Mouse (Mus musculus): Measurements from ENCODE around the gene Mis12.
A peak's percentile ranks its signal among the peaks of the same experiment; 100 is the strongest.

Mis12 gene

DNA sequence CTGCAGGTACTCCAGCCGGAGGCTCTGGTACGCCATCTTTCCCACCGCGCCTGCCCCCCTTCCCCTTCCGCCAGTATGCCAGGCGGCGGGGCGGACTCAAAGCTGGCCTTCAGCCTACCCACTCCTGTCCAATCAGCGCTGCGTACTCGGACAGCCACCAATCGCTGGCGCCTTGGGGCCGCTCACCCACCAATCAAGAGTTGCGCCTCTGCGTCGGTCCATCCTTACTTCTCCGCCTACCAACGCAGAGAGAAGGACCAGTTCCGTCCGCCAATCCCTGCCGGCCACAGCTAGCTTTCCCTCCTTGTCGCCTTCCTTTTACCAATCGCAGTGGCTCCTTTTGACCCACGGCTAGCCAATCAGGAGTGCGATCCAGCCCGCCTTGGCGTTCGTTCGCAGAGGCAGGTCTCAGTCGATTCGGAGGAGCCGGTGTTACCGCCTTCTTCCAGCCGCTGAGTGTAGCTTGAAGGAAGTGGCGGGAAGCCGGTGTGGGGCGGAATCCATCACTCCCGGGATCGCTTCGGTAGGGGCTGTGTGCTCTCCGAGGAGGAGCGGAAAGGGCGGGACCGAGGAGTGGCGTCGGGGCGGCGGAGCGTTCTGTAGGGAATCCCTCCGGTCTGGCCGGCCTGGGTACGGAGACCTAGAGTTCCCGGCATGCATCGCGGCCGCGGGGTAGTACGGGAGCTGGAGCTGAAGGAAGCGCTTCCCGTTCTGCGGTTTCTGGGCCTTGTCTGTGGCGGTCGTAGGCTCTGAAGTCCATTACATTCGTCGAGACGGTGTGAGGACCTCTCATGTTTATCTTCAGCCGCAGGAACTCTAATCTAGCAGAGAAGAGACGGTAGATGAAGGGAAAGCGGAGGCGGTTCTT, at the start of gene Mis12, which contains the start of gene Derl2:
TSS of gene Mis12 (plus strand) at position 411 of the 868 bp plus-strand sequence.
TSS of gene Derl2 (minus strand) at position 641 of the 868 bp plus-strand sequence.
- peak; percentile 95 to 99 for DNase-seq (ENCODE audit: low spot score in 2 of 2)

DNA sequence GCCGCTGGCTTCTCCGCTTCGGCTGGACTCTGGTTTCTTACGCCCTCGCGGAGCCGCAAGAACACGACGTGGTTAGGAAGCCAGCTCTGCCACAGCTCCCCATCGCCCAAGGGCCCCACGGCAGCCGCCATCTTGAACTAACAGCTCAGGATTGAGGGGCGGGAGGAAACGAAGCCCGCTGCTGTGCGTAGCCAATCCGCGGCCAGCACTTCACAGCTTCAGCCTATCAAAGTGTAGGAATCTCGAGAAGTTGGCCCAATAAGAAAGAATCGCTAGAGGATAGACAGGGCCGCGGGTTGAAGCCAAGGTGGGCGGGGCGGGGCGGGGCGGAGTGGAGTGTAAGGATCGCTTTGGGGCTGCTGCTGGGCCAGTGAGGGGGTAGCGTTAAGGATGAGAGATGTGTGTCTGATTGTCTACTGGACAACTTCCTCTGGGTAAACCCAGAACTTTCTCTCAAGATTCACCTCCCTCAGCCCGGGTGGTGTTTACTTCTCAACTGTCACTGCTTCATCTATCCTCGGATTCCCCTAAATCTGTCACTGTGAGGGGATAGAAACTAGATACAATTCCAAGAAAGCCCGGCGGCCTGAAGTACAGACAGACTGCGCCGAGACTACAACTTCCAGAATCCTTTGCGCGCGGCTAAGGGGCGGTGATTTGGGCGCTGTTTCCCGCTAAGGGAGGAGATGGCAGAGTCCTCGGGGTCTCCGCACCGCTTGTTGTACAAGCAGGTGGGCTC, 49.4 kb upstream of the Mis12 start, which contains the start of the genes Nup88 and Rpain:
TSS of gene Nup88 (minus strand) at position 153 of the 739 bp plus-strand sequence.
TSS of gene Rpain (plus strand) at position 393 of the 739 bp plus-strand sequence.
- DNase-seq (ENCODE audit: low spot score in 2 of 2) = peak; percentile 88 to 91

DNA sequence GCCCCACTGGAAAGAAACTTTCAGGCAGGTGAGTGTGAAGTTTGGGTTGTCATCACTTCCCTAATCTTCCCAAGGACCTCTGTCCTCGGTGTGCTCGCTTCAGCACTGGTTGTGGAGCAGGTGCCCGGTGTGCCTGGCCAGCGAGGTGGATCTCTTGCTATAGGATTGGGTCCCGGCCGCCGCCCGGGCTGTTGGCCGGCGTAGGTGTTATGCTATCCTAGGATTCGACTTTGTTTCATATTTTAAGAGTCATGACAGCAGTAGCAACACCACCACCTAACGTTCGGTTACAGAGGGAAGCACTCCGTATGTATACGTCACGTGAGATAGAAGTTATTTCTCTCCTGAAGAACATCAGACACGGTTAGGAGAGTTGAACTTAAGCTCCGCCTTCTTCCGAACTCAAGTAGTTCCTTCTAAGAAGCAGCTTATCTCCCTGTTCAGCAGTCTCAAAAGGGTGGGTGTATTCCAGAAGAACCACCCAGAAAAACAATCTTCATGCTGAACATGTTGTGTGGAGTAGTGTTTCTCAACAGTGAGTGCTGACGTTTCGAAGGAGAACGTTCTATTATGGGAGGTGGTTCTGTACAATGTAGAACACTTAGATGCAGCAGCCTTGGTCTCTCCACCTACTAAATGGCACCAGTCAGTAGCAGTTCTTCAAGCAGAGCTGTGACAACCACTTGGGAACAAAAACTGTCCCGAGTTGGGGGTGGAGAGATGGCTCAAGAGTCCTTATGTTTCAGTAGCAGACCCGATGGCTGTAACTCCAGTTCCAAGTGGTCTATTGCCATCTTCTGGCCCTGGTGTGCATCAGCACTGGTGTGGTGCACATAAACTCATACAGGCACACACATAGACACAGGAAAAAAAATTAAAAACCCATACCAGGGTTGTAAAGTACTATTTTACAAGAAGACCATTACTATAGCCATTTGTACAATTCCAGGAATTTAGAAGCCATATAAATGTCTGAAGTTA, 48.6 kb upstream of the Mis12 start:
- DNase-seq (ENCODE audit: low spot score in 2 of 2) = no peak

DNA sequence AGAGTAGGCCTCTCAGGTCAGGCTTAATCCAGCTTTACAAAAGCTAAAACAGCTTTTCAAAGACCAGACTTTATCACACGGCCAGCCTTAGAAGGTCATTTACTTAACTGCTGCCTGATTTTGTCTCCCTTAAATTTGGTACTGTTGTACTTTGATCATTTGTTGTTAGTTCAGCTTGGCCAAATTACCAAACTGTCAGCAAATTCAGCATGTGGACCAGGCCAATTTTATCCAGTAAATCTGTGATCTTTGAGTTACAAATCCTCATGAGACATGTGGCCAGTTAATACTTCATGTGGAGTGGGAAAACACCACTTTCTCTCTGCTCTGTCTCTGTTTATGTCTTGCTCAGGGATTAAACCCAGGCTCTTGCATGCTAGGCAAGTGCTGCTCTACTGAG, 46.8 kb upstream of the Mis12 start:
- no peak for DNase-seq (ENCODE audit: low spot score in 2 of 2)

DNA sequence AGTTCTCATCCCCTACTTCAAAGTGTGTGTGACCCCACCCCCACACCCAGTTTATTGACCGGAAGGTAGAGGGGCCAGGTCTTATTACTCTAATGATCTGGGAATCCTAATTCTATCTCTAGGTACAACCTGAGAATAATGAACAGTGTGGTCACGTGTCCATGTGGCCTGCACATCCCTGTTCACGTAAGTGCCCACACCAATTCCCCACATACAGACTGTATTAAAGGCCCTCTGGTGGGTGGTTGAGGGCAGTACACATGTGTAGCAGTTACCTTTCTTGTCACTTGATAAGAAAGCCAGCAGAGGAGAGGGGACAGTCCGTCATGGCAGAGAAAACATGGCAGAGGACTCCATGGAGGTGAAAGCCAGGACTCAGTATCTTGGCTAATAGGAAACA, 45.5 kb upstream of the Mis12 start:
- no peak for DNase-seq (ENCODE audit: low spot score in 2 of 2)

DNA sequence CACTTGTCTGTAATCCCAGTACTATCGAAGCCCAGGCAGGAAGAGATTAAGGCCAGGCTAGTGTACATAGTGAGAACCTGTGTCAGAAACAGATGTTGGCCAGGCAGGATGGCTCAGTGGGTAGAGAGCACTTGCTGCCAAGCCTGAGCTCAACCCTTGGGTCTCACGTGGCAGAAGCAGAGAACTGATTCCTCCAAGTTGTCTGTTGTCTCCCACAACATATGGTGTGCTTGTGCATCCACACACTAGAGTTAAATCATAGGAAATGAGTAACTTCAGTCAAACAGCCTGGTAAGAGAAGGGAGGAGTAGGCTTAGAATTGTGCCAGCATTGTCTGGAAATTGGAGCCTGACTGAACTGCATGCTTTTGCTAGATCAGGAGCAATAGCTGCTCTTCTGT, 44.2 kb upstream of the Mis12 start:
- no peak for DNase-seq (ENCODE audit: low spot score in 2 of 2)

DNA sequence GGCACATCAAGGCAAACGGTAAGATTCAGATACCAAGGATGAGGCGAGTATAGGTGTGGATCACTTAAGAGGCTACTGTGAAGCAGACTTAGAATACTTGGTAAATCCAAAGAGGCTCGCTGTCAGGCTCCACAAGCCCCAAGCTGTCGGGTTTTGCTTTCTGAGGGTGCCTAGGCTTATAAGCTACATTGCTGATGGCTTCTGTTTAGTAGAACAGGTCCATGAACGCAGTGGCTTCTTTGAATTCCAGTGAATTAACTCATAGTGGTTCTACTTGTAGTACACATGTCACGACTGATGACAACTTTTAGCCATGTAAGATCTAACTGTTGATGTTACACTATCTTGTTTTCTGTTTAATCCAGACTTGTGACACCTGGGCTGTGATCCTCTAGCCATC, 42.1 kb upstream of the Mis12 start:
- no peak for DNase-seq (ENCODE audit: low spot score in 2 of 2)

DNA sequence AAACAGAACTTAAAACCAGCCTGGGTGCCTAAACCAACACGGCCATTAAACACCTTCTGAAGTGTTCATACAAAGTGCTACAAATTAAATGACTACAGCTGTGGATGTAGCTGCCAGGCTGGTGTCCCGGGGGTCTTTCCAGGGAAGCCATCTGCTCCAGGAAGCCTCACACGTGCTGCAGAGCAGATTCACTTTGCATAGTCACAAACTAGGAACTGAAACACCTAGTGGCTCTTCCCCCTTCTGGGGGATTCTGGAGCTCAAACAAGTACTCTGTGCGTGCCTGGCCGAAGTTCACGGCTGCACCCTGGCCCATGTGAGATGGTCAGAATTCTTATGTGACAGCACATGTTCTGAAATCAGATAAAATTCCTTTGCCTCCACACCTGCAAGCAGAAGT, 39.2 kb upstream of the Mis12 start:
- no peak for DNase-seq (ENCODE audit: low spot score in 2 of 2)

DNA sequence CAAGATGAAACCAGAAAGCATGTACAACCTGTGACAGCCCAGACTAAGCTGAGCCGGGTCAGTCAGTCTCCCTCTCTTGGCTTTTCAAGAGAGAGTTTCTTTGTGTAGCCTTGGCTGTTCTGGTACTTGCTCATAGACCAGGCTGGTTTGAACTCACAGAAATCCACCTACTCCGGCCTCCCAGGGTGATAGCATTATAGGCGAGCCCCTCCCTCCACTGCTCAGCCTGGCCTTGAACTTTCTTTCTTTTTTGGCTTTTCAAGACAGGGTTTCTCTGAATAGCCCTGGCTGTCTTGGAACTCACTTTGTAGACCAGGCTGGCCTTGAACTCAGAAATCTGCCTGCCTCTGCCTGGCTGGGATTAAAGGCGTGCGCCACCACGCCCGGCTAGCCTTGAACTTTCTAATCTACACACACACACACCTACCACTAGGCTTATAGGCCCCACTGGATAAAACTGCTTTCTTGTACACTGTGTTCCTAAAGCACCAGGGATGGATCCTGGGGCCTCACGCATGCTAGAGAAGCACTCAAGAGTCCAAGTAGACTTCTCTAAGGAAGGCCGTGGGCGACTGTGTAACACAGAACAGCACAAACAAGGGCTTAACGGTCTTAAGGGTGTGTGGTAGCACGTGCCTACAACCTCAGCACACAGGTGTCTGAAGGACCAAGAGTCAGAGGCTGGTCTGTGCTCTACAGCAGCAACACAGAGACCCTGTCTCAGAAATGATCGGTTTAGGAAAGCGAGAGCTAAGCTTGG, 38.5 kb upstream of the Mis12 start:
- no peak for DNase-seq (ENCODE audit: low spot score in 2 of 2)

DNA sequence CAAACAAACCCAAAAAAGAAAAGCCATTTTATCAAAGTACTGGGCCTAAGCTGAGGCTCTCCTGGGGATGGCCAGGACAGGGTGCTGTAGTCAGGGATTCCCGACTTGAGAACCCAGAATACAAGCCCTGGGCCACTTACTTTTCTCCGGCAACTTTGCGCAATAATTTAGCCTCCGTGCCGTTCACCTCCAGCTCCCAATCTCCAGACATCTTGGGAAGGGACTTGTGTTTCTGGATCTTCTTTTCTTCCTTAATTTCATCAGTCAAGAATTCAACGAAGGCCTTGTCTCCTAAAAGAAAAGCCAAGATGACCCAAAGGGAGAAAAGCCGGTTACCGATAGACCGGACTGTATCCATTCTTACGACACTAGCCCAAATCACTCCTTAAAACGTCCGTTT, 37.4 kb upstream of the Mis12 start:
- no peak for DNase-seq (ENCODE audit: low spot score in 2 of 2)

DNA sequence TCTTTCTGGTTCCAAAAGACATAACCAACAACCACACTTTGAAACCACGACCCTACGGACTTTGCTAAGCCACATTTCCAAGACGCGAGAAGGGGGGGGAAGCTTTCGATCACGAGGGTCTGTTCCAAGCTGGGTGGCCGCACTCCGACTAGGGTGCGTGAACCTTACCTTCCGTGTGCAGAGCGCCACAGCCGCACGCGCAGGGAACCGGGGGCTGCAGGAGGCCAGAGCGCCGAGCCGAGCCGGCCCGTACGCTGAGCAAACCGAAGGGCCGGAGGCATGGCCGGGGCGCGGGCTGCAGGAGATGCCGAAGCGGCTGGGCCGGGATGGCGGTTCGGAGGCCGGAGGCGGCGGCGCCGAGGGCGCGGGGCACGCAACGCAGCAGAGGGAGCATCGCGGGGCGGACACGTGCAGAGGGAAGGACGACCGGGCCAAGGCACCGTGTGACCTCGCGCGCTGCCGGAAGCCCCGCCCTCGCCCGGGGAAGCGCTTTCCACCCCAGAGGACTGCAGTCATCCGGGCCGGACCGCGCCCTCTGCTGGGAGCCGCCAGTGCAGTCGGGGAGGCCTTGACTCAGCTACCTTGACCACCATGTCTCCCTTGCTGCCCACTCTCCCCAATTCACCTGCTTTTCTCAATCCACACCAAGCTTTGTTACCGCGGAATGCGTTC, 36.7 kb upstream of the Mis12 start, which contains the start of gene C1qbp:
TSS of gene C1qbp (minus strand) at position 470 of the 672 bp plus-strand sequence.
- peak; percentile 84 to 96 for DNase-seq (ENCODE audit: low spot score in 2 of 2)

DNA sequence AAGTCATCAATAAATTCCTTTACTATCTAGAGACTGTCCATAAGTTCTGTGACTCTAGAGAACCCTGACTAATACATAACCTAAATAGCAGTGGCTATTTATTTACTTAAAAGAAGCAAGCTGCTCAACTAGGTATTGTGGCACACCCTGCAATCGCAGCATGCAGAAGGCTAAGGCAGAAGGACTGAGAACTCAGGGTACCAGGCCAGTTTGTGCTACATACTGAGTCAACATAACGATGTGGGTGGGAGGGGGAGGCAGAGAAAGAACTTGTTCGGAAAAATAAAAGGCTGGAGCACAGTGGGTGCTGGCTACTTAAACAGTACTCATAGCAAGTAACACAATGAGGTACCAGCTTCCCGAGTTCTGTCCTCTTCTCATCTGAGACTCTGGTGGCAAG, 18.2 kb upstream of the Mis12 start:
- DNase-seq (ENCODE audit: low spot score in 2 of 2) = no peak

DNA sequence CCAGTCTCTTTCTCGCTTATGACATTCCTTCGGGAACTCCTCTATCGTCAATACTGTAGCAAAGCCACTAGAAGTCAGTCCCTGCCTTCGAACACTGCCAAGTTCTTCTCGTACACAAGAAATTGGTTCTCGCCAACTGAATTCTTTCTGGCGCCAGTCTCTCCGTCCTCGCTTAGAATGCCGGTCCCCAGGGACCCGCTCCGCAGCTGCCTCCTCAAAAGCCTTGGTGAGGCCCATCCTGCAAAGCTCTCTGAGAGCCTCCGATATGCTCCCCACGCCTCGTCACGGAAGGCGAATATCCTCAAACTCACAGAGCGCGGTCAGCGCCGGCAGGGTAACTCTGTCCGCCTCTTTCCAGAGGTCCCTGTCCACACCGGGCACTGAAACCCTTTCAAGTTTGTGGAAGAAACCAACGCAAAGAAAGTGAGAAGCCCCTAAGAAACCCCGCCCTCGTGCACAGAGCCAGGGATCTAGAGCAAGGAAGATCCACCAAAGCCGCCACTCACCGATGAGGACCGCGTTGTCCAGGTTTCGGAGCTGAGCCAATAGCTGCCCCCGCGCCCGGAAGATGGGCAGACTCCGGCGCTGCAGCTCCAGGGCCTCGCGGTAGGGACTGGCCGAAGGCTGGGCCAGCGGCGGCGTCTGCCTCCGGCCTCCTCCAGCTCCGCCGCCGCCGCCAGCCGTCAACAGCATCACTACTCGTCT, 15.6 kb upstream of the Mis12 start:
- no peak for DNase-seq (ENCODE audit: low spot score in 2 of 2)

DNA sequence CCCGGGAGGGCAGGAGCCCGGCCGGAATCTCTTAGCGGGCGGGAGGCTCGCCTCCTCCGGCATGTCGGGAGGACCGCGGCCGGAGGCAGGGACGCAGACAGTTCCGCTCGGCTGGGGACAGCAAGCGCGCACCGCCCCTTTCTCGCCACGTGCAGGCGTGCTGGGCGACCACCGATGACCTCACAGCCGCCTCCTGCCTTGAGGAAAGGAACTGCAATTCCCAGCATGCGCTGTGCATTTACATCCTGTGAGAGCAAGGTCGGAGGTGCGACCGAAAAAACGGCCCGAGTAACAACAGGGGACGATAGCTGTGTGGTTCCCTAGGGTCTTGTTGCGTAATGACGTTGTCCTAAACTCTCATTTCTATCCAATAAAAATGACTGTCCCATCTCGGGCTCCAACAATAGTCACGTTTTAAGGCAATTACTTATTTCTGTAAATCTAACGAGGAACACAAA, 15.1 kb upstream of the Mis12 start, which contains the start of gene Dhx33:
TSS of gene Dhx33 (minus strand) at position 122 of the 458 bp plus-strand sequence.
- DNase-seq (ENCODE audit: low spot score in 2 of 2) = peak; percentile 88 to 91

DNA sequence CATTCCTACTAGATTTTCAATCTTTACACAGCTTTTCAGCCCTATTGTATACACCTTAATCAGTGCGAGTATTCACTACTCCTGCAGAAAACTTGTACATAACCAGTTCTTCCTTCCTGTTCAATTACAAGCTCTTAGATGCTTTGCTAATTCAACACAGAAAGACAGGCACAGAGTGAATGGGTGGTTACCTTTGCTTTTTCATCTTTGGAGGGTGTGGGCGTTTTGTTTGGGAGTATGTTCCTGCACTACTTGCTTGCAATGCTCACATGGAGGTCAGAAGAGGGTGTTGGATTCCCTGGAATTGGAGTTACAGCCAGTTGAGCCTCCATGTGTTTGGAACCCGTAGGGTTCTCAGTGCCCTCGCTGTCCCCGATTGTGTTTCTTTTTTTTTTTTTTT, 14.4 kb upstream of the Mis12 start:
- no peak for DNase-seq (ENCODE audit: low spot score in 2 of 2)

DNA sequence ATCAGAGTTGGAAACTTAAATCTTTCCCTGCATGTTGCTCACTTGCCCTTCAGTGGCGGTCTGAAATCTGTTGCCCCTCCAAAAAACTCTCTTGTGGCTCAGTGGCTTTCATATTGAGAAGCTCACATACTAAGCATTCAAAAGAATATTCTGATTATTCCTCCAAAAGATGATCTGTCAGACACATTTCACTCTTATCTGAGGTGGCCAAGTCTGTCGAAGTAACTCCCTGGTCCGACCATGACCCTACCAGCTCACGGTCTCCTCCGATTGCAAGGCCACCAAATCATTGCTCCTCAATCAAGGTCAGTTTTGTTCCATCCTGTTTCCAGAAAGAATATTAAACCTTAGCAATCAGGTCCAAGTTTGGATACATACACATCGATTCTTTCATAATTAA, 12.4 kb upstream of the Mis12 start:
- no peak for DNase-seq (ENCODE audit: low spot score in 2 of 2)

DNA sequence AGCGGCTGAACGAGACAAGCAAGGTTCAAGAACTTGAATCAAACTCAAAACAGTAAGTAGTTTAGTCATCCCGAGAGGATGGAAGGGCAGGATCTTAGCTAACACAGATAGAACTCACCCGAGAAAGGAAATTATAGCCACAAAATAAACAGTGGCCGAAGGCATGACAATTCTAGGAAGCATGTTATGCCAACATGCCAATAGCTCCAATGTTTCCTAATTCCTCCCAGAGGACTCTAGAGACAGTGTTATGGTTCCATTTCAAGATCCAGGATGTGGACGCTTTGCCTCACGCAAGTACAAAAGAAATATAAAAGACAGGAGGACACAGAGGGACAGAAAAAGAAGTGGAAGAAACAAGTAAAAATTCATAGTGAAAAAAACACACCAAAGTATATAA, 11.6 kb upstream of the Mis12 start:
- no peak for DNase-seq (ENCODE audit: low spot score in 2 of 2)

DNA sequence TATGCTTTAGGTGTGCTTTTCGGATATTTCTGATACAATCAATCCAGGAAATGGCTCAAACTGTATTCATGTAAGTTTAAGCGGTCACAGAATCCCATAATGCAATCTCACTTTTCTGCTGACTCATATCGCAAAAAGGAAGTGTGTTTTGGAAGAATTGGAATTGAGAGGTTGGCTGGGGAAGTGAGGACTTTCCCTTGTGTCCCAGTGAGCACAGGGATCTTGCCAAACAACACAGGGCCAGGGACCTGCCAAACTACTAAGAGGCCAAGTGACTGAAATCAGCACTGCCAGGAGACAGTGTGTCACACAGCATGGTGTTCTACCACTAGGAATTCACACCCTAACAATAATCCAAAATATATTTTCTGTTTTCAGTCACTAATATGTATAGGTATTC, 11.1 kb upstream of the Mis12 start:
- DNase-seq (ENCODE audit: low spot score in 2 of 2) = no peak

DNA sequence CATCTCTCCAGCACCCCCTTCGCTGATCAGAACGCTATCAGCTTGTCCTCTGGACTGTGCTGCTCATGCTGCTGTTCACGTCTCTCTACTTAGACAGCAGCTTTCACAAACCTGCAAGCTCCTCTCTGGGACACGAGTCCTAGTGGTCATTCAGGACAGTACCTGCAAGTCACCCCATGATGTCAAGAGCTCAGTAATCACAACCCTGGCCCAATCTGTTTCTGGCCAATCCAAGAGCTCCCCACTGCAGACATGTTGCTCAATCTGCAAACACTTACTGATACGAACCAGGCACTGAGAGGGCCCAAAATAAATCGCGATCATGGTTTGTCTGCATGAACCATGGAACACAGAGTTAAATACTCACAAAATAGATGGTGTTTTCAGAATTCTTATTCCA, 6.7 kb upstream of the Mis12 start:
- no peak for DNase-seq (ENCODE audit: low spot score in 2 of 2)

All from thymus, postnatal 10 days (tissue).